Mouse (Mus musculus): Measurements from ENCODE around the gene Bola3.

GRCm38 (mm10) chr6:83349274-83349958 lies 469 bp downstream of the Bola3 start:
- TF ChIP-seq POLR2A (IDR thresholded peaks at IDR 0.05; ENCODE audit: control insufficient read depth, extremely low read depth, insufficient read depth, low read length, poor library complexity) (peak; percentile 66), CTCF (IDR thresholded peaks at IDR 0.05; ENCODE audit: borderline replicate concordance, control insufficient read depth, extremely low read depth, insufficient read depth, low read length, poor library complexity) (peak; percentile 88)

Measured in thymus, adult 2 months (tissue).